Mouse (Mus musculus) NIH3T3 (cell line): ENCODE measurements at regions not wholly inside any gene's neighbourhood (a gene's known extent, or its start where the extent isn't known, plus 50 kb on each side); places are given as distances from the start of the nearest gene placed in this dataset.
"Not testable (repeated sequence)": the region's sequence is repeated elsewhere in the genome, so short reads cannot be mapped to it uniquely, and the experiment has no call there.

ENCODE experiments used
- DNase-seq: peaks from one replicate; pipeline ENCODE4 v3.0.0-alpha.2; 2012; ENCODE audit warnings: low read depth

DNA sequence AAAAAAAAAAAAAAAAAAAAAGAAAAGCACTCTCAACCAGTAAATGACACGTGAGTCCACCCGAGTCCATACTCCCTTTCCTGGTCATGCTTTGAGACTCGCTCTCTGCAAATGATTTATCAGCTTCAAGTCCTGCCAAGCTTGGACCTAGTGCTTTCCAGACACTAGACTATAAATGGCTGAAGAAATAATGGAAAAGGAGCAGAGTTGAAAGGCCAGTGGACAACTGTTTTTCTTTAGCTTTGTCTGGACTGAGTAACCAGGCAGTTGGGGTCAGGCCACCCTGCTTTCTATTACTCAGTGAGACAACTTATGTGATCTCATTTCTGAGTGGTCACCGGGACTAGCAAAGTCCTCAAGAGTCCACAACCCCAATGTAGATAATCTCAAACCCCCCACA, 112.9 kb downstream of the Kcns3 start:
- DNase-seq: no peak

DNA sequence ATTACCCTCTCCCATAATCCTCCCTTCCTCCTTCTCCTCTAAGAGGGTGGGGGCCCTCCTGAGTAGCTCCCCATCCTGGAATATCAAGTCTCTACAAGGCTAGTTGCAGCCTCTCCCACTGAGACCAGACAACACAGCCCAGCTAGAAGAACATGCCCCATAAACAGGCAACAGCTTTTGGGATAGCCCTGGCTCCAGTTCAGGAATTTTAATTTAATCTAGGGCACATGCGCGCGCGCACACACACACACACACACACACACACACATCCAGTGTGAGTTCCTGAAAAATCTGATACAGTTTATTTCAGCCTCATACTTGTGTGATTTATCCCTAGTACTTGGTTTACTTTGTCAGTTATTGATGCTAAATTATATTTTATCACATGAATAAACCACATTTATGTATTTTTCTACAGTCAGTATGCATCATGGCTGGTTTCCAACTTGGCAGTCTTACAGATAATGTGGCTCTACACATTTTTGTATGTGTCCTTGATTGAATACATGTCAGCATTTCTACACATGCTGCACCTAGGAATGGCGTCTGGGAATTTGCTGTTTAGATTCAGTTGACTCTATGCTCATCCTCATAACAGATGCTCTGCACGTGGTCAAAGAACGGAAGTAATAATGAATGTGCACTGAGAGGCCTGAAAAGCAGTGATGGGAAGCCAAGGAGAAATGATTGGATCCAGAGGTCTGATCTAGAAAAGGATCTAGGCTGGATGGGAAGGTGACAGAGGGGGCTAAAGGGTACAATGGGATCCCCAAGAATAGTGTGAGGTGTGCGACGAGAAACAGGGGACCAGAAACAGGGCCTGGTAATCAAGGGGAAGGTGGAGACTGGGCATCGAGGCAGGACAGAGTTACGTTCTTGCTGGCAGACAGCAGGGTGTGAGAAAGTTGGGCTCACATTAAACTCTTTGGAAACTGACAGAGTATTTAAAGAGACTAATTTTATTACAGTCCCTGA, 130.0 kb downstream of the Kcns3 start:
- peak; percentile 6 for DNase-seq

DNA sequence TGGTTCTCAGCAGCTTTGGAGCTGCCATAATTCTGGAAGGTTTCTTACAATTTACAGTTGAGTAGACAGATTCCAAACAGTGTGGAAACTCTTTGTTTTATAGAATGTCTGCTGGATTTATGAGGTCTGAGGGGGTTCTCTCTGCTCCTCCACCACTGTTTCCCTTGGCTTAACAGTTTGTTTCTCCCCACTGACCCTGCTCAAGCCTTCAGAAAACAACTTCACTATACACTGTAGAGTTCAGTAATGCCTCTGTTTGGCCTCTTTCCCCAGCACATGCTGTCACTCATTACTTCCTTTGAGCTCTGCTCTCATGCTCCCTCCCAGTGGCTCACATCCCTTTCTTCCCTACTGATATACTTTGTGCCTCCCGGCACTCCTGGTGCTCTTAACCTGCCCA, 139.7 kb downstream of the Kcns3 start:
- no peak for DNase-seq

DNA sequence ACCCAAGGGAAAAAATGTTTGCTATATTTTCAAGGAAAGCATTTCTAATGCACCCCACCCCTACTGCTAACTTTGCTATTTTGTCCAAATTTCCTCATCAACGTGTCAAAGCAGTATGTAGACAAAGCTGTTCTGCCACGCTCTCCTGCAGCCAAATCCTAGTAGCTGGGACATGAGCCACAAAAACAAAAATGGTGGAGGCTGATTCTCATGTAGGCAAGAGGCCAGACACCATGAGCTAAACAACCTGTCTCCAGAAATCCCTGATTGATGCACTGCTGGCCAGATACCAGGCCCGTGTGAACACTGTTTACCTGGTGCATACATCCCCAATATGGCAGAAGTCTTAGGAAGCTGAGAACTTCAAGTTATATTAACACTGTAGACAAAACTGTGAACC, 166.6 kb downstream of the Kcns3 start:
- DNase-seq: no peak

DNA sequence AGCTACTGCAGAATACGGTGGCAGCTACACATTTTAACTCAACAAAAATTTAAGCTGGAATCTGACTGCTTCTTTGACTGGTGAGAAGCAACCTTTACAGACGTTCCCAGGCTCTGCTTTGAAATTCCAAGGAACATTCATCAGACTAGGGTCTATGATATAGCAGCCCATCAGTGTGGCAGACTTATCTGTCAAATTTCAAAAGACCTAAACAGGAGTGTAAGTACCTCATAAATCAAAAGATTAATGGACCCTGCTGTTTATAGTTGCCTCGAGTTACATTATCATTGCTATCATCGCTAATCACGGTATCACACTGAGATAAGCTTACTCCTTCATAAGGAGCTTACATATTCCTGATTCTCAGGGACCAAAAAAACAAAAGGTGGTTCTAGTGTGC, 201.7 kb downstream of the Kcns3 start:
- DNase-seq: no peak

DNA sequence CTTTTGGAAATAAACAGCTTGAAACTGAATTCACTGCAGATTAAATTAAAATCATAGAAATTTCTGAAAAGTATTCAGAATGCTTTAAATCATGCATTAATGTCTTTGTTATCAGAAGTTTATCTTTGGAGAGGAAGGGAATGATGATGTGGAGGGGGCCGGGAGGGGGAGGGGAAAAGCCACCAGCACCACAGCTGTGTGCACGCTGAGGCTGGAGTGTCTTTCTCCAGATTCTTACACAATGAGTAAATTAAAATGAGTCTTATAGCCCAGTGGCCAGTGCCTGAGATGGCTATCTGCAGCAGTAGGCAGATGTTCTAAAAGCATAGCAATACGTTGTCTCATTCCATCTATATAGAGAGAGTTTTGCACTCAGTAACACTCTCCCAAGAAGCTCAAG, 209.8 kb downstream of the Kcns3 start:
- DNase-seq: no peak

DNA sequence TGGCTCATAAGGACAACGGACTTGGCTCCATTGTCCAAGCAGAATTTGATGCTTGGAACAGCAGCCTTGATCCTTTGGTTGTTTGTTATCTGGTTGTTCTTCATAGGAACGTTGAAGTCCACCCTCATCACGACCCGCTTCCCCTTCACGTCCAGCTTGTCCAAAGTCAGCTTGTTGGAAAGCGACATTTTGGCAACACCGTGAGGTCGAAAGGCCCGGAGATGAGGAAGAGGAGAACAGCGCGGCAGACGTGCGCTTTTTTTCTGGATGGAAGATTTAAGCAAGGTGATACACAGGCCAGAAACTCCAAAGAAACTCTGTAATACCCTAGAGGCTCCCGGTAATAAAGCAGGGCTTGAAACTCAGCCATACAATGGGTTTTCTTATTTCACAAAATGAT, 250.8 kb downstream of the Kcns3 start:
- DNase-seq: not testable (repeated sequence)

DNA sequence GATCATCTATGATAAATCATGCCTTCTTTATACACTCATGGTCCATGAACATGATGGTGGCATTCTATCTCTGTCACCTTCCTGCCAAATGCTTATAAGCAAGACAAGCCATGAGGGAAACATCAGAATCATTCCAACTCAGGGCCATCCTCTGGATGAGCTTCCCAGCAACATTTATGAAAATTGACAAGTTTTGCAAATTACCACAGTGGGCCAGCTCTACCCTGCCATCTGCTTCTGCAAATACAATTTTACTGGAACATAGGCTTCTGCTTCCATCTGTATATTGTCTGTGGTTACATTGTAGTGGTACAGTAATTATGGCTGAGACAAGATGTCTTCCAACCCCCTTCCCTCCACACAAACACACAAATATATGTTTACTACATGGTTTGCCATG, 272.1 kb downstream of the Kcns3 start:
- DNase-seq: no peak

DNA sequence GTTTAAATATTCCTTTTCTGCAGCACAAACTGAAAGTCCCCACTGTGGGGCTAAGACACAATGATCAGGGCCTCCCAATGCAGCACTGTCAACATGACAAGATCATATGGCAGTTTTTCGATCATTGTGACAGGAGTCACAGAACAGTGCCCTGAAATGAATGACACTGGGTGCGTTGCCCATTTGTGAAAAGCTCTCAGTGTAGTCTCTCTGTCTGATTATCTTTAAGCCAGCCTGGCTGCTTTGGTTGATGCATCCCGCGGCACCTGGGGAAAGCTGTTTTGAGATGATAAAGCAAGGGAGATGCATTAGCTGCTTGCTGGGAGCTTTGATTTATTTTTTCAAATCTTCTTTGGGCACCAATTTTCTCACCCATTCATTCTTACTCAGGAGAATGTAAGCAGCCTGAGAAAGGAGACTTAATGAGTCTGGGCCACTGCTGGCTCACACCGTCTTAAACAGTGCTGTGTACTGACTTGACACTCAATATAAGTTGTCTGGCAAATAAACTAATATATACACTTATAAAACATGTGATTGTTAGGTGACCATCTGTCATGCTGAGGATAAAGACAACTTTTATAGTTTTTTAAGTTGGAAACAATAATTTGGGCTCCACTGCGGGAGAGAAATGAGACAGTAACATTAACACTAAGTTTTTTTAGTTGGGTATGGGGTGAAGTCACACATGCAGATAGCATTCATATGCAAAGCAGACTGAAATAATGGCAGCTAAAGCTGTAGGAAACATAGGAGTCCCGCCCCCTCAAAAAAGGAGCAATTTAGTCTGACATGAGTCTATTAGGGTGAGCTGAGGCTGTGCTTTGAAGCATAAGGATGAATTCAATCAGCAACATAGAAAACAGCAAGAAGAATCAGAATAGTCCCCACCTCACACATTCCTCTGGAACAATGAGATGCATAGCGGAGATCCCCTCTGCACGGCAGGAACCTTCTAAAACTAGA, 276.0 kb downstream of the Kcns3 start:
- DNase-seq: no peak

DNA sequence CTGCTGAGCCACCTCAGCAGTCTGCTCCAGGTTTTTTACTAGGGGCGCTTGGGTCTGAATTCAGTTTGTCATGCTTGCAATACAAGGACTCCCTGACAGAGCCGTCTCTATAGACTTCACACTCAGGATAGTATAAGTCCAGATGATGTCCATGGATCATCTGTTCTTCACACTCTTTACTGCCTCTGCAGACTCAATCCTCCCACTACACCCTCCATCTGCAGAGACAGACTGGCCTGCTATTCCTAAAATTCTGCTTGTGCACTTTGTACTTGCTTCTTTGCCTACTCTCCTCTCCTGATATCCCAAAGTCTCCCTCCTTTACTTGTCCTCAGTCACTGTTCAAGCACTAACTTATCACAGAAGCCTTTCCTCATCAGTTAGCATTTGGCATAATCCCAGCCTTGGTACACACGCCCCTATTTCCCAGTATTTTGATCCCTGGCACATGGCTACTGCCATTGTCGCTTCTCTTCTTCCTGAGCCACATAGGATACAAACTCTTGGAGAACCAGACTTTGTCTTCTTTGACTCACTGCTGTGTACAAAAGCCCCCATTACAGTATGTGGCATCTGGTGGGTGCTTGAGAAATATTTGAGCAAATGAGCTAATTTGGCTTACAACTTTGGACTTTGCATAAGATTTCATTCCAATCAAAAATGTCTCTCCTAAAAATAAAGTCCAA, 277.0 kb downstream of the Kcns3 start:
- no peak for DNase-seq

DNA sequence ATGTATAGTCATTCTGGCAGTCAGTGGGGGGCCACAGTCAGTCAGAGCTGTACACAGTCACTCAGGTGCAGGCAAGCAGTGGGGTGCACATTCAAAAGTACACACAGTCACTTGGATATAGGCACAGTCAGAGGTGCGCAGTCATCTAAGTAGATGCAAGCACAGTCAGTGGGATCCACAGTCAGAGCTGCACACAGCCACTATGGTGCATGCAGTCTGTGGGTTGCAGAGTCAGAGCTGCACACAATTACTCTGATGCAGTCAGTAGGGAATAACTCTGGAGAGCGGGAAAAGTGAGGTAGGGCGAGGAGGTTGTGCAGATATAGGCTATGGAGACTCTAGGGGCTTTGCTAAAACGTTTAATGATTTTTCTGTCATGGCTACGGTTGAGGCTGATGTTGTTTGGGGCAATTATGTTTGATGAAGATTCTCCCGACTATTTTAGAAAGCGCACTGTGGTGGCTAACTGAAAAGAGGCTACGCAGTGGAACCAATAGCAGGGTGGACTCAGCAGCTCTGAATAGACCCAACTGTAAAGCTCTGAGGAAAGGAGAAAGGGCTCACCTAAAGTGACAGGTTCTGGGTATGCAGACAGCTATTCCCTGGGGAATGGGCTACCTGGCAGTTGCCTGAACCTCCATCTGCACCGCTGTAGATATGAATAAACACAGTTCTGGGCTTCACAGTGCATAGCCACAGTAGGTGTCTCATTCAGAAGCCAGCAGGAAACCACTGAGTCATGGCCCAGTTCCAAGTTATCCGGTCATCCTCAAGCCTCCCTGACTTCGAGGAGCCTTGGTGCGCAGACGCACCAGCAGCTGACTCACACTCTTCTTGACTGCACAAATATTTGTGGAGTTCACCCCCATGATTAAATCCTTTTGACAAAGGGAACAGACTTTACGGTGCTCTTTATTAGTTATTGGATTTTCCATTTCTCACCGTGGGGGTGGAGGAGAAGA, 282.9 kb downstream of the Kcns3 start:
- no peak for DNase-seq

DNA sequence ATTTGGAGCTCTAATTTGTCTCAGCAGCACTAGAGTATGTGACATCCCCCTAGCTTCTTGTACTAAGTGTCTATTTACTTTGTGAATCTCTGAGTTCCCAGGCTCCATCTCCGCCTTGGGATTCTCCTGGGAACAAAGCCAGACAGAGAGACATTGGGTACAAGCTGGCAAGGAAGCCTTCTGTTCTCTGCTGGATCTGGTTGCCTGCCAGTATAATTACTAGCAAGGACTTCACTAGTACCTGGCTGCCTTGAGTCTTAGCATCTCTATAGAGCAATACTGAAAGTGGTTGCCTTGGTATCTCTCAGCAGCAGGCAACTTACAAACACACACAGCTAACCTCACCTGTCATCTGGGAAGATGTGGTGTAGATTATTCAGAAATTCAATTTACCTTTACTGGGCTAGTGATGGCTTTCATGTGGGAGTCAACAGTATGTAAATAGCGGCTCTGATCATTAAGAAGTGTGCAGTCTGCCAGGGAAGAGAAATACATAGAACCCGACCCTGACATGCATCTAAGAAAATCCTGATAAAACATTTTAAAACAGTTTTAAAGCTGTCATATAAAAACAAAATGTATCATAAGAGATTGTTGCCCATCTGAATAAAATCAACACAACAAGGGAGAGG, 283.8 kb downstream of the Kcns3 start:
- no peak for DNase-seq

DNA sequence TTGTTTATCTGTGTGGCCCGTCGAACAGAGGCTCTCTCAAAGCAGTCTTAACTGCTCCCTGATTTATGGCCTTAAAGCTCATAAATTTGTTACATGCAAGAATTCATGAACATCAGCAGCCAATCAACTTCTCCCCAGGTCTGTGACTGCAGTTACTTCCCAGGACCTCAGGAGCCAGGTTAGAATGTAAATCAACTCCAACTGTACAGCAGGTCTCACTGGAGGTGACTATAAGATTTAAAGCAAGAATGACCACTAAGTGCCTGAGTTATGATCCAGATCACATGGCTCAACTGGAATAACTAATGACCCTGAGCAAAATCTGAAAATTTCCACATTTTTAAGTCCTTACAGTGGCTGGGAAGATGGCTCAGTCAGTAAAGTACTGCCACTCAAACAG, 285.6 kb downstream of the Kcns3 start:
- DNase-seq: no peak

DNA sequence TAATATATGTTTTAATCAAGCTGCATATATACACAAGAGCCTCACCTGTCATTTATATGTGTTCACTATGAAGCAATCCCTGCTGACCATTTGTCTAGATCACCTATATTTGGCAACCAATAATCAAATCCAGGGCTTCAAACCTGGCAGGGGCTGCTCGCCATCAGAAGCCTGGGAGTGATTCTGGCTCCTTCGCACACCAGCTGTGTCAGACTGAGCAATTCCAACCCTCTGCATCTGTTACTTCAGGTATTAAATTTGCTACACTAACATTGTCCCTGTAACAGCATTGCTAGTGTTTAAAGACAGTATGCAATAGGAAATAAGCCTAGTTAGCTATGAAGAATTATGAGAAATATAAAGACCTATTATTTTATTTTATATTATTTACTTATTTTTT, 330.5 kb downstream of the Kcns3 start:
- no peak for DNase-seq

DNA sequence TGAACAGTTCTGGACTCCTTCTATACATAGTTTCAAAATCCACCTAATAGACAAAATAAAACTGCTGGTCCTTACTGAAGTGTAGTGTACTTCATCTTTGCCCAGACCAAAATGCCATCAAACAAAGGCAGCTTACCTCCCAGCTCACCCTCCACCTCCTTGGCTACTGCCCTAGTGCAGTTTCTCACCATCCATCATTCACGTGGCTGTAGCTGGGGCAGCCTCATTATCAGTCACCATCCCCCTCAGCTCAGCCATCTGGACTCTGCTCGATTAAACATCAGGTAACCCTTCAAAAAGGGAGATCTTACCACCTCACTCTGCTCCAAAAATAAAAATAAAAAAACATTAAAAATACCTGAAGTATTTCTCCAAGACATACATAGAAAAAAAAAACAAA, 332.8 kb downstream of the Kcns3 start:
- no peak for DNase-seq

DNA sequence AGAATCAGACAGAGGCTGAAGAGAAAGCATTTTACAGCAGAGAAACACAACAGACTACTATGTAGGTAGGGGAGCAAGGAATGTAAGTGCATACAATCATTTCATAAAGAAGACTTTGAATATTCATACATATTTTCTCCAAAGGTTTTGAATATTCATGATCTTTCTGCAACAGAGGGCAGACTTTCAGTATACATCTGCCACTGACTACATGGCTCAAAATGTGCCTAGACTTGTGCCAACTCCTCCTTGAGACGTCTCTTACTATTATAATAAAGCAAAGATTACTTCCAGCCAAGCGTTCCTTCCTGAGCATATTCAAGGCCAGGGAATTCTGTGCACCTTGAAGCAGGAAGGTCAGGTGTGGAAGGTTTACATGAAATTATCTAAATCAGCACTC, 333.3 kb downstream of the Kcns3 start:
- DNase-seq: no peak

DNA sequence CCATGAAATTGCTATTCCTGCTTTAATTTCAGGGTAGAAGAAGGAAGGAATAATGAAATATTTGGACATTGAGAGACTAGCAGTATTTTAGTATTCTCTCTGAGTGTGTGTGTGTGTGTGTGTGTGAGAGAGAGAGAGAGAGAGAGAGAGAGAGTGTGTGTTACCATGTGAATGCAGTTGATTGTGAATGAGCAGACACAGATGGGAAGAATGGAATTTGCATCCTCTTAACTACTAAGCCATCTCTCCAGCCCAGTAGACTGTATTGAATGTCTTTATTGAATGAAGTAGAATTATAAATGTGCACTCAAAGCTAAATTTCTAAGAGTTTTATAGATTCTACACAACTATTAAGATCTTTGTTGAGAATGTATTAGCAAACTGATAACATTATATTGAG, 340.3 kb downstream of the Kcns3 start:
- no peak for DNase-seq

DNA sequence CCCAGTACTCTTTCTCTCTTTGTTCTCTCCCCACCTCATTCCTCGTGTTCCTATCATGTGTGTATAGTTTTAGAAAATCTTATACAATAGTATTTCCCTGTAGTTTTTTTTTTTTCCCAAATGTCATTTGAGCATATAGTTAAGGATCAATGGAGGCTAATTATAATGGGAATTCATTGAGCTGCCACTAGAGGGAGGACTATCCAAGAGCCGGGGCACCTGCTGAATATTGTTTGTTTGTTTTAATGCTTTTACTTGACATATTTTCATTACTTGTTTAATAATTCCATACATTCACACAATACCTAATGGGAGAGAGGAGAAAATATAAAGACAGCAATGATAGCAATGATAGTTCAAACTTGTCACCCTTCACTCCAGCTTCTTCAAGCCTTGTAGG, 346.4 kb downstream of the Kcns3 start:
- DNase-seq: peak; percentile 3
